Mouse (Mus musculus) CH12.LX (cell line): ENCODE results near the gene Gm44511. TPM values are rescaled to one million over a fixed set of nuclear protein-coding genes. Genes with fewer than 3 reads are reported as not detected.
"Not testable (repeated sequence)": the region's sequence is repeated elsewhere in the genome, so short reads cannot be mapped to it uniquely, and the experiment has no call there.

Source experiments
- DNase-seq: peaks from one replicate; pipeline ENCODE4 v3.0.0-alpha.2; 2013; ENCODE audit errors: extremely low read depth
- H3K27ac ChIP-seq: 2 replicates; pipeline ENCODE4 v1.5.1; 2012; ENCODE audit warnings: low read depth, mild to moderate bottlenecking, control low read depth, moderate library complexity; ENCODE audit not compliant: insufficient read depth
- H3K27me3 ChIP-seq: replicated peaks from 2 replicates; pipeline ENCODE3; 2012; ENCODE audit warnings: inconsistent platforms
- H3K36me3 ChIP-seq, 2 experiments: replicated peaks in 1 of 2; 2 replicates each; pipeline versions ENCODE3 to v1.6.1; 2012; ENCODE audit warnings: inconsistent platforms in 1 of 2, low read length in 1 of 2, mild to moderate bottlenecking in 1 of 2, mixed read lengths in 1 of 2, moderate library complexity in 1 of 2; ENCODE audit not compliant: control insufficient read depth in 1 of 2, insufficient read depth in 1 of 2
- H3K4me1 ChIP-seq, 2 experiments: 2 replicates each; pipeline ENCODE4 v1.6.1; 2012; ENCODE audit warnings: inconsistent platforms in 1 of 2, moderate library complexity in 1 of 2; ENCODE audit not compliant: insufficient read depth in 2 of 2, control insufficient read depth in 1 of 2
- H3K4me2 ChIP-seq: 2 replicates; pipeline ENCODE4 v1.6.1; 2012; ENCODE audit warnings: low read depth, mild to moderate bottlenecking, control low read depth; ENCODE audit not compliant: poor library complexity, insufficient read depth, severe bottlenecking
- H3K4me3 ChIP-seq, 3 experiments: fragments of 150-350 bp in 1 of 3; sonication (generic) in 1 of 3; replicated peaks in 1 of 3; 2 replicates each; pipeline versions ENCODE3 to v1.5.1; 2011 to 2012; ENCODE audit warnings: low read depth in 2 of 3, low read length in 2 of 3, mild to moderate bottlenecking in 2 of 3, moderate library complexity in 2 of 3, control low read depth in 1 of 3, improper control_type of control experiment in 1 of 3, inconsistent platforms in 1 of 3, mixed read lengths in 1 of 3; ENCODE audit not compliant: poor library complexity in 1 of 3
- H3K79me2 ChIP-seq: replicated peaks from 2 replicates; pipeline ENCODE4 v1.6.1; 2012; ENCODE audit warnings: mild to moderate bottlenecking, moderate library complexity; ENCODE audit not compliant: control insufficient read depth, poor library complexity, insufficient read depth, severe bottlenecking; ENCODE audit errors: extremely low read depth
- H3K9ac ChIP-seq: 2 replicates; pipeline ENCODE4 v1.6.1; 2012; ENCODE audit warnings: low read depth, mild to moderate bottlenecking, control low read depth, moderate library complexity; ENCODE audit not compliant: insufficient read depth
- H3K9me3 ChIP-seq: replicated peaks from 2 replicates; pipeline ENCODE3; 2012; ENCODE audit warnings: low read length, inconsistent platforms, mixed read lengths
- CHD1 ChIP-seq: IDR thresholded peaks from 2 replicates; pipeline ENCODE4 v1.6.1; 2012; ENCODE audit warnings: low read depth, low read length, improper control_type of control experiment, inconsistent platforms
- CTCF ChIP-seq, 2 experiments: IDR thresholded peaks in 1 of 2; conservative IDR thresholded peaks in 1 of 2; 2 replicates each; pipeline ENCODE4 v1.5.1; 2011 to 2012; ENCODE audit warnings: low read depth in 2 of 2, low read length in 2 of 2, improper control_type of control experiment in 1 of 2, inconsistent platforms in 1 of 2, mild to moderate bottlenecking in 1 of 2, moderate library complexity in 1 of 2
- HCFC1 ChIP-seq: IDR thresholded peaks from 2 replicates; pipeline ENCODE4 v1.6.1; 2012; ENCODE audit warnings: low read depth, mild to moderate bottlenecking, inconsistent platforms, low read length, improper control_type of control experiment
- IRF4 ChIP-seq: IDR thresholded peaks from 2 replicates; pipeline ENCODE4 v1.6.1; 2014; ENCODE audit warnings: low read depth, mild to moderate bottlenecking, inconsistent platforms, low read length, improper control_type of control experiment
- KAT2A ChIP-seq: IDR thresholded peaks from 2 replicates; pipeline ENCODE4 v1.6.1; 2012; ENCODE audit warnings: low read length, improper control_type of control experiment, inconsistent platforms; ENCODE audit not compliant: insufficient replicate concordance
- MAX ChIP-seq: IDR thresholded peaks from 2 replicates; pipeline ENCODE4 v1.6.1; 2011; ENCODE audit warnings: low read length, improper control_type of control experiment
- MAZ ChIP-seq: IDR thresholded peaks from 2 replicates; pipeline ENCODE4 v1.6.1; 2012; ENCODE audit warnings: low read depth, mild to moderate bottlenecking, inconsistent platforms, low read length, improper control_type of control experiment, moderate library complexity
- MEF2A ChIP-seq: IDR thresholded peaks from 2 replicates; pipeline ENCODE4 v1.6.1; 2014; ENCODE audit warnings: low read depth, mild to moderate bottlenecking, inconsistent platforms, low read length, improper control_type of control experiment, borderline replicate concordance
- MXI1 ChIP-seq: IDR thresholded peaks from 2 replicates; pipeline ENCODE4 v1.6.1; 2011; ENCODE audit warnings: mild to moderate bottlenecking, low read depth, low read length, improper control_type of control experiment
- MYC ChIP-seq: IDR thresholded peaks from 2 replicates; pipeline ENCODE4 v1.6.1; 2011; ENCODE audit warnings: low read depth, mild to moderate bottlenecking, improper control_type of control experiment, low read length
- PAX5 ChIP-seq: IDR thresholded peaks from 2 replicates; pipeline ENCODE4 v1.6.1; 2012; ENCODE audit warnings: low read length, inconsistent platforms, mixed read lengths
- RAD21 ChIP-seq: IDR thresholded peaks from 2 replicates; pipeline ENCODE4 v1.6.1; 2011; ENCODE audit warnings: low read depth, mild to moderate bottlenecking, low read length, improper control_type of control experiment, moderate library complexity
- RCOR1 ChIP-seq: conservative IDR thresholded peaks from 2 replicates; pipeline ENCODE4 v1.6.1; 2012; ENCODE audit warnings: low read depth, mild to moderate bottlenecking, inconsistent platforms, low read length, improper control_type of control experiment
- SIN3A ChIP-seq: IDR thresholded peaks from 2 replicates; pipeline ENCODE4 v1.6.1; 2012; ENCODE audit warnings: low read length, improper control_type of control experiment, inconsistent platforms
- SMC3 ChIP-seq: IDR thresholded peaks from 2 replicates; pipeline ENCODE4 v1.6.1; 2011; ENCODE audit warnings: low read depth, low read length, improper control_type of control experiment
- TBP ChIP-seq: conservative IDR thresholded peaks from 2 replicates; pipeline ENCODE4 v1.6.1; 2011; ENCODE audit warnings: low read depth, low read length, improper control_type of control experiment
- TCF12 ChIP-seq: IDR thresholded peaks from 2 replicates; pipeline ENCODE4 v1.6.1; 2014; ENCODE audit warnings: low read depth, mild to moderate bottlenecking, inconsistent platforms, low read length, improper control_type of control experiment
- ZC3H11A ChIP-seq: IDR thresholded peaks from 2 replicates; pipeline ENCODE4 v1.6.1; 2012; ENCODE audit warnings: low read depth, mild to moderate bottlenecking, inconsistent platforms, low read length, improper control_type of control experiment
- ZMIZ1 ChIP-seq: IDR thresholded peaks from 2 replicates; pipeline ENCODE4 v1.6.1; 2012; ENCODE audit warnings: low read depth, mild to moderate bottlenecking, inconsistent platforms, low read length, improper control_type of control experiment
- dilution Hi-C: fragments of 300-500 bp; cut with MboI; formaldehyde crosslinking; loops from 2 replicates; pipeline ENCODE4 v1.14.3; 2020; ENCODE audit warnings: low sequenced_read_pairs; ENCODE audit not compliant: extremely low pct_unique_long_range_greater_than_20kb, extremely low pct_ligation_motif_present
- in situ Hi-C: fragments of 300-500 bp; cut with MboI; formaldehyde crosslinking; loops from 3 replicates; pipeline ENCODE4 v1.14.3; 2019; ENCODE audit warnings: low sequenced_read_pairs, low pct_ligation_motif_present, low pct_unique_long_range_greater_than_20kb, mixed read lengths
- polyA plus RNA-seq: library from polyadenylated mRNA; unstranded; fragments of >175 nt; gene quantifications from 2 replicates; pipeline ENCODE4 v1.2.1, GENCODE M21; 2012; ENCODE audit warnings: low read depth; ENCODE audit not compliant: insufficient read length
- total RNA-seq, 2 experiments: library from RNA; depleted of rRNA; stranded (reverse); fragments of 300-350 nt in 1 of 2; fragments of >200 nt in 1 of 2; gene quantifications; 2 replicates each; pipeline ENCODE4 v1.2.3; 2012 to 2014

Gm44511 gene
- total and polyA plus RNA-seq, 3 experiments, result not detected

DNA sequence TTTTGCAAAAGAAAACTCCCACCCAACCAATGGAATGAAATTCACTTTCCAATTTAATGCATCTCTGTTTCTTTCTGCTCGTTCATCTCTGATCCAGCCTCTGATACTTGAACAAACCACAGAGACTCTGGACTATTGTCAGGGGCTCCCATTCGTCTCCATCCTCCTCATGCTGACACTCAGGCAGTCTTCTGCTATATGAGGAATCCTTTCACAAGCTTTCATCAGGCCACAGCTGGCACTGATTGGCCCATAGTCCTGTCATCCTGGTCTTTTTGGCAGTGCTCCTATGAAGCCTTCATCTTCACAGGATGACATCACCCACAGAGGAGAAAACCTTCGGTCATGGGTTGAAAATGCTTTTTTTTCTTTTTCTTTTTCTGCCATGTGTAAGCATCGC lies 58.1 kb downstream of the Gm44511 start:
- no peak overlapping the region for H3K4me2 ChIP-seq
- peaks cover 8 to 57% of the 10 kb centered on the region in 2 experiments; a peak in 3 of 4 replicates for H3K4me1 ChIP-seq
- no peak for DNase-seq
- H3K4me3 ChIP-seq, result no peak overlapping the region
- dilution Hi-C loops, result no loop called here
- no peaks in the 10 kb centered on the region for H3K36me3 ChIP-seq
- H3K79me2 ChIP-seq, result no peaks in the 10 kb centered on the region
- in situ Hi-C loops, result no loop called here
- TF ChIP-seq MEF2A (no peak), TBP (no peak), KAT2A (no peak), MYC (no peak), TCF12 (no peak), CHD1 (no peak), SIN3A (no peak), MAZ (no peak), MXI1 (no peak), PAX5 (no peak), RAD21 (no peak), ZMIZ1 (no peak), ZC3H11A (no peak), HCFC1 (no peak), MAX (no peak), RCOR1 (no peak), IRF4 (no peak)
- no peak overlapping the region for H3K9ac ChIP-seq
- no peaks in the 10 kb centered on the region for H3K27me3 ChIP-seq
- H3K9me3 ChIP-seq, result peaks cover 6% of the 10 kb centered on the region
- H3K27ac ChIP-seq, result no peak overlapping the region

DNA sequence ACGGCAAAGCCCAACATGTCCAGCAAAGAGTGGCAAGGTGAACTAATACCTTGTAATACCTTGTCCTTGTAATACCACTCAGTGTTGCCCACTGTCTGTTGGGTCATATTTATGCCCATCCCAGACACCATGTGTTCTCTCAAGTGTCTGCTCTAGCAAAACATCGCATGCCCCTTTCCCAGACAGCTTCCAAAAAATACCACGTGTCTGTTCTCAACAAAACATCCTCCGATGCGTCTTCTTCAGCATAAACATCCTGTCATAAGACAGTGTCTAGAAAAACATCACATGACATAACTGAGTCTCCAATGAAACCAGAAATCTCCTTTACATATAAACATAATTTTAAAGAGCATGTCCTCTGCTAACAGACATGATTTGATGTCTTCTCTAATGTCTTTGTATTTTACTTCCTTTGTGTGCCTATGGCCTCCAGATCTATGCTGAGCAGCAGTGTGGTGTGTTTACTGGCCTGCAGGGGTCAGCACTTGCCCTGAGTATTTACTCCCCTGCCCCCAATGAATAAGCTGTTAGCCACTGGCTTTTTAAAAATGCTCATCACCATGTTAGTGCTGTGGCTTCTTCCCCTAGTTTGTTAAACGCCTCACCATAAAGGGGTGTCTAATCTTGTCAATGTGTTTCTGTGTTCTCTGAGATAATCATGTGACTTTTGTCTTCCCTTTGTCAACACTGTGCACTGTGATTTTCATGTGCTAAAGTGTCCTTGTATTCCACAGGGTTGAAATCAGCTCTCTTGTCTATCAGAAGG lies 59.4 kb downstream of the Gm44511 start:
- peak overlapping the region; percentile 16 for H3K27ac ChIP-seq
- H3K27me3 ChIP-seq, in situ Hi-C loops, H3K9me3 ChIP-seq, H3K36me3 ChIP-seq, H3K79me2 ChIP-seq, dilution Hi-C loops, H3K4me3 ChIP-seq: not testable (repeated sequence)
- H3K4me2 ChIP-seq, result peak overlapping the region; percentile 33; the same call in 1 of the 2 replicates
- H3K4me1 ChIP-seq, result peaks cover 8 to 57% of the 10 kb centered on the region in 2 experiments; a peak in 3 of 4 replicates
- peak; percentile 86 for DNase-seq
- TF ChIP-seq CTCF (conservative IDR thresholded peaks at IDR 0.05 in 1 of 2, IDR thresholded peaks at IDR 0.05 in 1 of 2; ENCODE audit: low read depth in 2 of 2, low read length in 2 of 2) (peak; percentile 47 to 76), ZC3H11A (peak; percentile 26; the same call in 1 of the 2 replicates), RAD21 (peak; percentile 73), SMC3 (peak; percentile 78)
- peak overlapping the region; percentile 30; the same call in 1 of the 2 replicates for H3K9ac ChIP-seq
